Mouse (Mus musculus): ENCODE data around the gene Gm2174.

GRCm38 (mm10) chrX:56497241-56497640 is 49.5 kb downstream of the Gm2174 start:
- TF ChIP-seq CTCF (IDR thresholded peaks at IDR 0.05) (no peak), EP300 (IDR thresholded peaks at IDR 0.05) (no peak)

Data from lung, postnatal 0 days (tissue).